Mouse (Mus musculus): ENCODE measurements at regions not wholly inside any gene's neighbourhood (a gene's known extent, or its start where the extent isn't known, plus 50 kb on each side); places are given as distances from the start of the nearest gene placed in this dataset.

- no peak for DNase-seq (ENCODE audit: low spot score in 2 of 2)
Measured at GRCm38 (mm10) chr13:114679703-114680378, 138.2 kb upstream of the Mocs2 start.

- no peak for DNase-seq (ENCODE audit: low spot score in 2 of 2)
Measured at GRCm38 (mm10) chr13:114680379-114680733, 137.7 kb upstream of the Mocs2 start.

GRCm38 (mm10) chr13:114681196-114681595 is 136.8 kb upstream of the Mocs2 start:
- no peak for DNase-seq (ENCODE audit: low spot score in 2 of 2)

- DNase-seq (ENCODE audit: low spot score in 2 of 2) = no peak
Measured at GRCm38 (mm10) chr13:114681887-114682286, 136.1 kb upstream of the Mocs2 start.

- no peak for DNase-seq (ENCODE audit: low spot score in 2 of 2)
Measured at GRCm38 (mm10) chr13:114682891-114683290, 135.1 kb upstream of the Mocs2 start.

- no peak for DNase-seq (ENCODE audit: low spot score in 2 of 2)
Measured at GRCm38 (mm10) chr13:114684298-114684697, 133.7 kb upstream of the Mocs2 start.

- no peak for DNase-seq (ENCODE audit: low spot score in 2 of 2)
Measured at GRCm38 (mm10) chr13:114685368-114685767, 132.7 kb upstream of the Mocs2 start.

GRCm38 (mm10) chr13:114712601-114713000 is 105.4 kb upstream of the Mocs2 start:
- DNase-seq (ENCODE audit: low spot score in 2 of 2) = no peak

GRCm38 (mm10) chr13:114719771-114720170 is 98.3 kb upstream of the Mocs2 start:
- DNase-seq (ENCODE audit: low spot score in 2 of 2) = no peak

GRCm38 (mm10) chr13:114726828-114727227 is 91.2 kb upstream of the Mocs2 start:
- no peak for DNase-seq (ENCODE audit: low spot score in 2 of 2)

GRCm38 (mm10) chr13:114735066-114735465 is 83.0 kb upstream of the Mocs2 start:
- no peak for DNase-seq (ENCODE audit: low spot score in 2 of 2)

- DNase-seq (ENCODE audit: low spot score in 2 of 2) = no peak
Measured at GRCm38 (mm10) chr13:114736066-114736465, 82.0 kb upstream of the Mocs2 start.

GRCm38 (mm10) chr13:114742534-114742933 is 75.5 kb upstream of the Mocs2 start:
- DNase-seq (ENCODE audit: low spot score in 2 of 2) = no peak

- no peak for DNase-seq (ENCODE audit: low spot score in 2 of 2)
Measured at GRCm38 (mm10) chr13:114745814-114746213, 72.2 kb upstream of the Mocs2 start.

GRCm38 (mm10) chr13:114757459-114757858 is 60.6 kb upstream of the Mocs2 start:
- peak in 1 of 2 experiments; percentile 4 for DNase-seq (ENCODE audit: low spot score in 2 of 2)

- no peak for DNase-seq (ENCODE audit: low spot score in 2 of 2)
Measured at GRCm38 (mm10) chr13:114759886-114760285, 58.1 kb upstream of the Mocs2 start.

- no peak for DNase-seq (ENCODE audit: low spot score in 2 of 2)
Measured at GRCm38 (mm10) chr13:114760901-114761300, 57.1 kb upstream of the Mocs2 start.

All from cerebellum, postnatal 4 days (tissue).